Mouse (Mus musculus) naive thymus-derived CD4-positive, alpha-beta T cell, adult 2 months (primary cell): ENCODE measurements around the gene Slc16a3.
A peak's percentile ranks its signal among the peaks of the same experiment; 100 is the strongest.

Experiments used
- DNase-seq: peaks from one replicate; pipeline ENCODE4 v3.0.0-alpha.2; 2011; ENCODE audit warnings: low read depth

The Slc16a3 gene

DNA sequence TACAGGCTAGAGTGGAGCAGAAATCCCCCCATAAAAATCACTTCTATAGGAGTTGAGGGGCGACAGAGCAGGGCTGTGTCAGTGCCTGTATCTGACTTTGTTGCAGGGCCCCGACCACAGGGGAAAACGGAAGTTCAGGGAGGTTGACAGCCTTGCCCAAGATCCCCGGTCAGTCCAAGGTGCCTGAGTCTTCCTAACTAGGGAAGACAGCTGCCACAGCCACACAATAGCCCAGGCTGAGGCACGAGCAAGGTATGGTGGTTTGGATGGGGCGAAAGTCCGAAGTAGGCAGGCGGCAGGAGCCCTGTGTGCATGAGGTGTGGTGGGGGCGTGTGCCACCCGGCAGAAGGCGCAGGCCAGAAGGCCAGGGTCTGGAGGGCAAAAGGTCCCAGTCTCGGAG, at the start of gene Slc16a3:
Gene Slc16a3 (plus strand): TSS at position 153 of the 400 bp plus-strand sequence.
- peak; percentile 52 for DNase-seq

DNA sequence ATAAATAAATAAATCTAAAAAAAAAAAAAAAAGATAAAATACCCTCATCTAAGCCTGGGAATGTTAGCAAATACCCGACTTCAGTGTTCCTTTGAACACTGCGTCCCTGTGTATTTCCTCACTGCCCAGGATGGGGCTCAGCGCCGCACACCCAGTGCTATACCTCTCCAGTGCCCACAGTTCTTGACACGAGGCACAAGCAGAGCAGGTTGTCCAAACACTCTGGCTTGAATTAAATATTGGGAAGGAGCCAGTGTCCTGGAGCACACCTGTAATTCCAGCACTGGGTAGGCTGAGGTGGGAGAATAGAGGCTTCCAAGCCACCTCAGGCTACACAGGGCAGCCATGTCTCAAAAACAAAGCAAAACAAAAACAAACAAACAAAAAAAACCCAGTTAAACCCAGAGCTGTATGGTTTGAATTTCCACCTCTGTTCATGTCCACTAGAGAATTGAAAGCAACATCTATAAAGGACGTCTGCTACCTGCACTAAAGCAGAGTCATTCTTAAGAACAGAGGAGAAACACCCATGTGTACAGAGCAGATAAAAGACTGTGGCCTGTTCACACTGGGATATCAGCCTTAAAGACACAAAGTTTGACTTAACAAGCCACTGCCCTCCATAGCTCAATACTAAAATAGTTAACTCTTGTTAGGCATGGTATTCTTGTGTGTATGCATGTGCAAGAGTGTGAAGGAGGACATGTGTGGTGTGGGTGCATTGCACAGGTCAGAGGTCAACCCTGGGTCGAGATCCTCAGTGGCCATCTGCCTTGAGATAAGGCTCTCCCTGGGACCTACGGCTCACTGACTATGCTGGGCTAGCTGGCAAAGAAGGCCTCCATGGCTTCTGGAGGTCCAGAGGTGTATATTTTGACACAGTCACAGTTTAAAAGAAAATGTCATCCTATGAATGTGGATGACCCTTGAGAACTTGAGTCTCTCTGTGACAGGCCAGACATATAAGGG, 47.7 kb upstream of the Slc16a3 start:
- DNase-seq: no peak

DNA sequence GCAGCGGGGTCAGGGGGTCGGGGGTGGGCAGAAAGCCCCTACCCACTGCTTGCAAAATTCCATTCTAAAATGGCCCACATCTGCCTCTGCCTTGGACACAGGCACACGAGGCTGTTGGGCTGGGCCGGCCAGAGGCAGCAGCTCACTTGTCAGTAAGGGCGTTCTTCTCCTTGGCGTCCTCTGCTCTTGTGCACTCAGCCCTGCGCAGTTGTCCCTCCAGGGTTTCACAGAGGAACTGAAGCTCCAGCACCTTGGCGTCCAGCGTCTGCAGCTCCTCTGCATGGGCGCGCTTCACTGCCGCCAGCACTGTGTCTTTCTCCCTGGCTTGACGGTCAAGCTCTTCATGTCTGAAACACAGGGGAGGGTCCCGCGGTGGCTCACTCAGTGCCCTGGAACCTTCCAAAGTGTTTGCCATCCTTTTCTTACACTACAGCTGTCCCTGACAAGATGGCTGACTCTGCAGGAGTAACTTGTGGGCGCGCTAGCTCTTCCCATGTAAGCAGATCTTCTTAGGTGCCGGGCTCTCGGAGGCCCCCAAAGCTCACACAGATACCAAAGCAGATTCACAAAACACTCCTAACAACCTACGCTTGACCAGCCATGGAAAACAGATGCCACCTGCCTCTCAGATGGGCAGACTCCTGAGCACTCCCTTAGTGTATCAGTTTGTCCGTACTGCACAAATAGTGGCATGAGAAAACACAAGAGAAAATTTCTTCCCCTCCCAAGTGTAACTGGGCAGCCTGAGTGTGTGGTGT, 46.4 kb upstream of the Slc16a3 start:
- DNase-seq: no peak

DNA sequence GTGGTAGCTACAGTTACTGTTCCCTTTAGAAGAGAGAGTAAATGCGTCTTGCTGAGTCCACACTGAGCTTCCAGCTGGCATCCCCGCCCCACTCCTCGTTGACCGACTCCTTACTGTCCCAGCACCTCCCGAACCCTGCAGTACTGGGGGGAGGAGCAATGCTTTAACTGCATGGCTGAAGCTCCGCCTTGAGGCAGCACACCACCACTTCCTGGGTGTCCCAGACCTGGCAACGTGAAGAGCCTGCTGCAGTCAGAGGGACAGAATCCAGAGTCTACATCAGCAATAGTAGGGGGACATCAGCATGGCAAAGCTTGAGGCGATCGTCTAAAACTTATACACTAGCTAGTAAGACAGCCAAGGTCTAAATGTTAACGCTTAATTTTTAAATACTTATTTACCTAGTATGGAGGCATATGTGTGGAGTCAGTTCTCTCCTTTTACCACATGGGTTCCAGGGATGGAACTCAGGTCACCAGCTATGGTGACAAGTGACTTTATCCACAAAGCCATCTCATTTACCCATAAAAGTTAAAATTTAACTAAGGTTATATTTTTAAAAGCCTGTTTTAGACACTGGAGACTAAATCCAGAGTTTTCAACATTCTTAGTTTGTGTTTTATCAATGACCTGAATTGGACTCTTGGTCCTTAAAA, 45.7 kb upstream of the Slc16a3 start:
- DNase-seq: no peak

DNA sequence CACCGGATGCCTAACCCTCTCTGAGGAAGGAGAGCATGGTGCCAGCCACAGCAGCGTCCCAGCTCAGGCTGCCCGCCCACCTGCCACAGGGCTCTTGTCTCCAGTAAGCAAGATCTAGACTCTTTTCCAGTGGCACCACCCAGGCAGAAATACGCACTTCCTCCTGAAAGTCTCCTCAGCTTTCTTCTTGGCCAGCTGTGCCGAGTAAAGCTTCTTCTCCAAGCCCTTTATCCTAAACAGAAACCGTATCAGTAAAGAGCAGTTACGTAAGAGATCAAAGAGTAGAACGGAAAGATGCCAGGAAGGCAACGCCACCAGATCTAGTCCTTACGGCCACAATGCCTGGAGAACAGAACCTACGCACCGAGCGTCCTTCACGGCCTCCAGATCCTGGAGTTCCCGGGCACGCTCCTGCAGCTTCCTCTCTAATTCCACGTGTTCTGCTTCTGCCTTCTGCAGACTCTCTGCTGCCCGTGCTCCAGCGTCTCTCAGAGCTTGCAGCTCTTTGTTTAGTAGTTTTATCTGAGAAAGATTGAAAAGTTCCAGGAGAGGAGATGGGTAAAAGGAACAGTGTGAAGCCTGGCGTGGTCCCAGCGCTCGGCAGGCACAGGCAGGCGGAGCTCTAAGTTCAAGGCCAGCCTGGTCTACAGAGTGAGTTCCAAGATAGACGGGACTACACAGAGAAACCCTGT, 45.0 kb upstream of the Slc16a3 start:
- DNase-seq: no peak

DNA sequence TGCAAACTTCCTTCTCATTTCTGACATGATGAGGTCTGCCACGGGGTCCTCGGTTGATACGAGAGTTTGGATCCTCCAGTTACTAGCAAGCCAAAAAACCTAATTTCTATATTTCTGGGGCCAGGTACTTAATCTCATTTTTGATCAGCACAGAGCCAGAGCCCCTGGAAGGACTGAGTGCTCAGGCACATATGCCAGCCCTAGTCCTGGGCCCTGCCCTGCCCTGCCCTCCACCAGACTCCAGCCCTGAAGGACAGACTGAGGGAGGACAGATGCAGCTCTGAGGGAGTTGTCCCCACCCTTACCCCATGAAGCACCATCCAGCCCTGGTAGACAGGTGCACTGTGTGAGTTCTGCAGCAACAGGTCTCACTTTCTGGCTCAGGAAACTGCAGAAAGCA, 43.7 kb upstream of the Slc16a3 start:
- no peak for DNase-seq

DNA sequence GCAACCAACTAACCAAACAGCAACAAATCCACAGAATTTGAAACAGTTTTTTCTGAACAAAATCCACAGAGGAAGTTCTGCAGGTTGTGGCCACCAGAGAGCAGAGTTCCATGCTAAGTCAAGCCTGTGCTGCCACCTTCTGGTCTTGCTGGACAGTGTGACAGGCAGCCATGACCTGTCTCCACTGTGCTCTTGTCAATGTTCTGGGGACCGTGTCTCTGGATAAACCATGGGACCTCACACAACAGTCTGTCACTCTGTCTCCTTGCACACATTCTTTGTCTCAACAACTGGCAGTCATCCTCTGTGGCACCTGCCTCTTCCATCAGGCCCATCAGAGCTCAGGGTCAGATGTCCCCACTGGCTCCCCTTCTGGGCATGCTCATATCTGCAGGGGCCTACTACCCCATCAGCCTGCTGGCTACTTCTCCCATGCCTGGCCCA, 42.8 kb upstream of the Slc16a3 start:
- DNase-seq: peak; percentile 90

DNA sequence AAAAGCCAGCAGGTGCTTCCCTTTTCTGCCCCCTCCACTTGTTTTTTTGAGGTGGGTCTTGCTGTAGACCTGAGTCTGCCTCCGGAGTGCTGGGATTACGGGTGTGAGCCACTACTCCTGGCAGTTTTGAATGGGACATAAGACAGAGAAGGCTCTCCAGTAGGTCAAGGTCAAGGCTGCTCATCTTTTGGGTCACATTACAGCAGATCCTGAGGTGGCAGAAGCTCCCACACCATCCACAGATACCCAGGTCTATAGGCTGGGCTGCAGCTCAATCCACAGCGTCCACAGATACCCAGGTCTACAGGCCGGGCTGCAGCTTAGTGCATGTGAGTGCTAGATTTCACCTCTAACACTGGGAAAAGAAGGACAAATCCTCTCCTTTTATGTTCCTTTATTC, 34.5 kb upstream of the Slc16a3 start:
- no peak for DNase-seq

DNA sequence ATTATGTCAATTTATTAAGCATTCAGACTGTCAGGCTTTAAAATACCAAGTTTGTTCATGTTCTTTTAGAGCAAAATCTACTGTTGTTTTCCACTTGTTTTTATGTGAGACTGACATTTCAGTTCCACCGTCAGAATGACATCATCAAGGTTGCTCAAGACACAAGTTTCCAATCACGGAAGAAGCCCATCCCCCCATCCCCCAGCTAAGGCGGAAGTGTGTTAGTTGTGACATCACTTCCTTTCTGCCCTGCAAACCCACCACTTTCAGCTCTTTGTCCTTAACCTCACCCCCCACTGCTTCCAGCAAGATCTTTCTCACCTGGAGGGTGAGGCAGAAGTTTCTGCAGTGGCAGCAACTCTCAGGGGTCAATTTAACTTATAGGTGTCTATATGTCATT, 31.8 kb upstream of the Slc16a3 start:
- DNase-seq: peak; percentile 89

DNA sequence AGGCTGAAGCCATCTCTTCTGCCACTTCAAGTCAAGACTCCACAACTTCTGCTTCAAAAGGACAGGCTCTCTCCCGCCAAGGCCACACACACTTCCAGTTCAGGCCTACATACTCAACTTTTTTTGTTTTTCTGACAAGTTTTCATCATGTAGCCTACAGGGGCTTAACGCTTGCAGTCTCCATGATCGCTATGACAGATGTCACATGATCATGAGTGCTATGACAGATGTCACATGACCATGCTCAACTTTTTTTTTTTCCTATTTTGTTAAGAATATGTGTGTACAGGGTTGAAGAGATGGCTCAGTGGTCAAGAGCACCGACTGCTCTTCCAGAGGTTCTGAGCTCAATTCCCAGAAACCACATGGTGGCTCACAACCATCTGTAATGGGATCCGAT, 30.5 kb upstream of the Slc16a3 start:
- no peak for DNase-seq

DNA sequence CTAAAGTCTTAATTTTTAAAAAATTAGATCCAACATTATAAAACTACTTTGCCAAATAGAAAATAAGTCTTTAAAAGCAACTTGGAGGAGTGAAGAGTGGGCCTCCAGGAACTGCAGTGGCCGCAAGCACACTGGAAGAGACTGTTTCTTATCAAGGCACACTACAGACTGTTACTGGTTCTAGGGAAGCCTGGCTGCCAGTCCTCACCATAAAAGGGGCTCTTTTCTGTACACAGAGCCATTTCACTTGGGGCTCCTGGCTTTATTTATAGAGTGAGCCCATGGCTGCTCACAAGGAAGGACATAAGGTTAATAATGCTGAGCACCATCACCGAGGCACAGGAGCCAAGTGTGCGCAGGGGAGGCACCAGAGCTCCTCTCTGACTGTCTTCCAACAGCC, 25.8 kb upstream of the Slc16a3 start:
- DNase-seq: no peak

DNA sequence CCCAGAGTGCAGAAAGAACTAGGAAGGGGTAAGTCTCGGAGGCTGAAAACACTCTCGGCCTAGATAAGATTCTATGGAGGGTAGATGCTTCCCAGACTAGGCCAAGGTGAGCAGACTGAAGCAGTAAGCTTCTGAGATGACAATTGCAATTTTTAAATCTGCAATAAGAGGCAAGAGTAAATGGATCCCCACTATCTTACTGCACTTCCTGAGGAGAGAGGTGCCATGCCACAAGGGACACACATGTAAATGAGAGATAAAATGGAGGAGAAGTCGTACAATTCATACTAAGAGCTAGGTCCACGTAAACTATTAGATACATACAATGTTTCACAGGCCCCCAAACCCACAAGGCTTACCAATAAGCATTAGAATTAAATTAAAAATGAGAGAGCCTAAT, 19.8 kb upstream of the Slc16a3 start:
- no peak for DNase-seq

DNA sequence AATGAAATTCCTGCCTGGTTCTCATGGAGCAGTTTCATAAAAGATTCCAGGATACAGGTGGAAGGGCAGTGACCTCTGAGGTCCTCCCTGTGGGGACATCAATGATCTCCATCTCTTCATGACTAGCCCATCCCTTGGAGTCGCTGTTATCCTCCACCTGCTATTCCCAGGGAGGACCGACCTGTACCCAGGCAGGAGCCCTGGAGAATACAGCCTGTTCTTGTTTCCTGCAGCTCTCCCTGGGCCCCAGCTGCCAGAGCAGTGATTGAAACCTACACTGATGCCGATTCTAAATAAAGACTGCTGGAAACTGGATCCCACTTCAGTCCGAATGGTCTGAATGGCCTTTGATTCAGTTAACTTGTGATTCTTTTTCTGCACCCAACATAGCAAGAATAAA, 16.8 kb upstream of the Slc16a3 start:
- no peak for DNase-seq

DNA sequence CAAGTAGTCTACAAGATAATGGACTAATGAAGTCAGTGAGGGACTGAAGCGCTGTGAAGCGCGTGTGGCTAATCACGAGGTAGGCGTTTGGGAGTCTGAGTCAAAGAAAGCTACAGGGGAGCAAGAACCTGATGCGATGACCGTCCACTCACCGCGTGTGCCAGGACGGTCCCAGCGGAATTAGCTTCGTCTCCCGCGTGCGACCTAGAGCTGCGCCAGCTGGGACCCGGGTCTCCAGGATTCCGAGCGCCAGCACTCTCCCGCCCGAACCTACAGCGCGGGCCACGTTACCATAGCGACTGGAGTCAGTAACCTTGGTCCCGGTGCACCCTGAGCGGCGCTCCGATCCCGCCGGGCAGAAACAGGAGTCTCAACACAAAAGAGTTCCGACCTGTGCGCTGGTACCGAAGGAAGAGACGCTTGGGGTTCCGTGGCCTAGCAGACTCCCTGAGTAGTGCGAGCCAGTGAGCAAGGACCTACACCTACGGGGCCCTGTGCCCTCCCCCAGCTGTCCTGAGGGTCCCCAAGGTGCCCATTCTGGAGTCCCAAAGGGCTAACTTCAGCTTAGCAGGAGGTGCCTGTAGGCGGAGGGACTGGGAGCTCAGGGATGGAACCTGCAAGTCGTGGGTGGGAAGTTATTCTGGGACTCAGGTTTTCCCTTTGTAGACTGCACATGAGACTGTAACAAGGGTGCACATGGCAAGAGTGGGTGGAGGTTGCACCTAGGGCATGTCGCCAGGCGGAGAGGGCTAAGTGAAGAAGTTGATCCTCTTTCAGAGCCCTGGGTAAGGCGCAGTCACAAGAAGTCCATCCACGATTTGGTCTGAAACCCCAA, 15.5 kb upstream of the Slc16a3 start, which contains the start of gene Ccdc57:
Gene Ccdc57 (minus strand): TSS at position 309 of the 835 bp plus-strand sequence.
- DNase-seq: peak; percentile 91

DNA sequence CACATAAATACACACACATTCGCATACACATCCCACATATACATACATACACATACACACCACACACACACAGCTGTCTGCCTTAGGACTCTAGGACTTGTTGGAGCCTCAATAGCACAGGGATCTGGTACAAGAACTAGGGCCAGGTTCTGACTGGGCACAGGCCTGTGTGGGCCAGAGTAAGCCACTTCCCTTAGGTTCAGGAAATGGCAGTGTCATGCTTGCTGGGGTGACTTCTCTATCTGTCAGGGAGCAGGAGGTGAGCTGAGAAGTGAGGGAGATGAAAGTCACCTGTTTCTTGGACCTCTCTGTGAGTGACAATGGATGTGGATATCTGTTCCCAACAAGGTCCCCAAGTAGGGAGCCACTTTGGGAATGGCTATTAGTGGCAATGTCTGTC, 10.3 kb upstream of the Slc16a3 start:
- no peak for DNase-seq

DNA sequence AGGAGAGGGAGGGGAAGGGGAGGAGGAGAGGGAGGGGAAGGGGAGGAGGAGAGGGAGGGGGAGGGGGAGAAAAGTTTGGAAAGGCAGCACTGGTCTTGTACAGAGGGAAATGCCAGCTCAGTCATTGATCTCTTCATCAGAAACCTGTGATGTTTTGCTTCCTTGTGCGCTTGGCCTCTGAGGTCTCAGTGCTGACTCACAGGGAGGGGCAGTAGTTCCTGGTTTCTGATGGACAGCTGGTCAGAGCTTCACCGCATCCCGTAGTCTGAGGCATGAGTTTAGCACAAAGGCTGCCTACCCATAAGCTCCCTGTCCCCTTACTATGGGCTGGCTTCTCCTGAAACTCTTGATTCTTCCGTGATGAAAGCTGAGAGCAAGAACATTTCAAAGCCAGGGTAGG, 9.5 kb upstream of the Slc16a3 start:
- no peak for DNase-seq

DNA sequence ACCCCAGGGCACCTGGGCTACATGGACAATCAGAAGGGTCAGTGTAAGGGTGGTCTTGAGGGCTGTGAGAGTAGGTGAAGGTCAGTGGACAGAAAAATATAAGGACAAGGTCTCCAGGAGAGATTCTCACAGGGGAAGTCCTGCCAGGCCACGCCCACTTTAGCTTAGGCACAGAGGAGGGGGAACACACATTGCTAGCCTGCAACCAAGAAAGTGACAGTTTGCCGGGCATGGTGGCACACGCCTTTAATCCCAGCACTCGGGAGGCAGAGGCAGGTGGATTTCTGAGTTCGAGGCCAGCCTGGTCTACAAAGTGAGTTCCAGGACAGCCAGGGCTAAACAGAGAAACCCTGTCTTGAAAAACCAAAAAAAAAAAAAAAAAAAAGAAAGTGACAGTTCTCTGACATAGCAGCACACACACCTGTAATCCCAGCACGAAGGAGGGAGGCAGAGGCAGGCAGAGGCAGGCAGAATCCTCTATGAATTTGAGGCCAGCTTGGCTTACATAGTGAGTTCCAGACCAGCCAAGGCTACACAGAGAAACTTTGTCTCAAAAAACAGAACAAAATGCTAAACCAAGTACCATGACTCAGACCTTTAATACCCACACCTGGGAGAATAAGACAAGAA, 8.5 kb upstream of the Slc16a3 start:
- no peak for DNase-seq

DNA sequence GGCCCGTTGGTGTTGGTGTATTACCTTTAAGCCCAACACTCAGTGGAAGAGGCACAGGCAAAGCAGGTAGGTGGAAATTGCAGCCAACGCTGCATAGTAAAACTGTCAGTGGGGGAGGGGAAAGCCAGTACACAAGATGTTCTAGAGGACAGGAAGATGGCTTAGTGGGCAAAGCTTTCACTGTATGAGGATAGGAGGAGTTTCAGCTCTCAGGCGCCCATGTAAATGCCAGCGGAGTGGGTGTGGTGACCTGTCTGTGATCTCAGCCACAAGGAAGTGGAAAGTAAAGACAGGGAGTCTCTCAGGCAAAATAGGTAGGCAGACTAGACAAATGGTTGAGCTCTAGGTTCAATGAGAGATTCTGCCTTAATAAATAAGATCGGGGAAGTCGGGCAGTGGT, 7.3 kb upstream of the Slc16a3 start:
- peak; percentile 68 for DNase-seq

DNA sequence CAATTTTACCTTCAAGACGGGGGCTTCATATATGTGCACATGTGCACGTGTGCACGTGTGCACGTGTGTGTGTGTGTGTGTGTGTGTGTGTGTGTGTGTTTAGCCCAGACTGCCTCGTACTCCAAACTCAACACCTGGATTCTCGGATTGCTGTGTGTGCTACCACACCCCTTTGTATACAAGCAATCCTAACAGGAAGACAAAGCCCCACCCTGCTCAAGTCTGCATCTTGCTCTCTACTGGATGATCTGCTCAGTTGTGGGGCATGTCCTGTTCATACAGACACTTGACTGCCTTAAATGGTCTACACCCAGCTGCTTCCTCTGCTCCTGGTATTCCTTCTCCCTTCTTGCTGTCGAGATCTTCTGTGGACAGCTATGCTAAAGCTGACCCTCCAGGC, 3.0 kb upstream of the Slc16a3 start:
- no peak for DNase-seq

DNA sequence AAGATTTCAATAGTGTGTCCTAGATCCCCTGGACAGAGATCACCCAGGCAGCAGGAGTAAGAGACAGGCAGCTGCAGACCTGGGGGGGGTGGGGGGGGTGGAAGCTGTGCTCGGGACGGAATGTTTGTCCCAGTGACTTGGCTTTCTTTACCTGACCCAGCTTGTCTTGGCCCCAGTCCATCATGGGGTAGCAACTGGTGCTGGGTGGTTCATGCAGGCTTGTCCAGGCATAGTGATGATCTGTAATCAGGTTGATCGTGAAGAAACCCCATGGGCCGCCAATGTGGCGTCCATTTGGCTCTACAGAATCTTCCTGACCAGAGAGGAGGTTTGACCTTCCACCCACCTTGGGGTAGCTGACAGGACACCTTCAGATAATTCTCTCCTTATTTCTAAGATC, 2.4 kb upstream of the Slc16a3 start:
- no peak for DNase-seq
